Mouse (Mus musculus): ENCODE results near the gene BC025920. TPM values are rescaled to one million over a fixed set of nuclear protein-coding genes. Genes with fewer than 3 reads are reported as not detected.

BC025920 gene
- polyA plus RNA-seq, 1 experiment: not detected

GRCm38 (mm10) chr10:81572975-81573374 is 33.1 kb upstream of the BC025920 start:
- Histone ChIP-seq H3K4me3 (replicated peaks) (no peak overlapping the region), H3K27me3 (replicated peaks) (peaks cover 53% of the 10 kb centered on the region), H3K9me3 (peaks cover 13% of the 10 kb centered on the region; the same call in 1 of the 2 replicates), H3K4me1 (peaks cover 82% of the 10 kb centered on the region), H3K36me3 (replicated peaks; ENCODE audit: low read length) (peaks cover 7% of the 10 kb centered on the region)
- TF ChIP-seq GATA1 (IDR thresholded peaks at IDR 0.05; ENCODE audit: borderline replicate concordance, low read length) (no peak), FLI1 (IDR thresholded peaks at IDR 0.05; ENCODE audit: low read length) (no peak)

DNA sequence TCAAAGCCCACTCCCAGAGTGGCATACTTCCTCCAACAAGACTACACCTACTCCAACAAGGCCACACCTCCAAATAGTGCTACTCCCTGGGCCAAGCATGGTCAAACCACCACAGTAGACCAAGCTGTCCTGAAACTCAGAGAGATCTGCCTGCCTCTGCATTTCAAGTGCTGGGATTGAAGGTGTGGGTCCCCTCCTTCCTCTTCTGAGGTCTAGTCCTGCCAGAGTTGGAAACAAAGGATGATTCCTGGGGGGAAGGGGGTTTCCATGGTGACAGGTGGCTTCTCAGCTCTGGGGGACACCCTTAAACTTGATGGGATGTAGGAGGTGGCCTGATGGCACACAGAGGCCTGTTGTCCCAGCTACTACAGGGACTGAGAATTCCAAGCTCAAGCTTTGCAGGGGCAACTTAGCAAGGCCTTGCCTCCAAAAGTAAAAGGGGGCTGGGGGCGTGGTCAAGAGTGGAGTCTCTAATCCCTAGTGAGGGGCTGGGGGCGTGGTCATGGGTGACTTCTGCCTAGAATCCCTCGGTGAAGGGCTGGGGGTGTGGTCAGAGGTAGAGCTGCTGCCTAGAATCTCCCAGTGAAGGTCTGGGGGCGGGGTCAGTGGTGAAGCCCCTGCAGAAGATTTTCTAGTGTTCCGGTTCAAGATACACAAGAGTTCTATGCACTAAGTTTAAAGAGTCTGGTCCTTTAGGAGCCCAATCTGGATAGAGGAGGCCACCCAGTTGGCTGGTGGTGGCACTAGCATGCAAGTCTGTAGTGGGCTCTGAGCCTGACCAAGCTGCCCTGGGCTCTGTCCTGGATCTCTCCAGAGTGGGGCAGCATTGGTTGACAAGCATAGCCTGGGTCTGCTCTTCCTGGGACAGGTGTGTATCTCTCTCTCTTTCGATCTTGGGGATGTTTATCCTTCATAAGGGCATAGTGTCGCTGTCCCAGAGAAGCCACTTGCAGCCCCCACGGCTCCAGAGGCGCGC is 31.7 kb upstream of the BC025920 start, which contains the start of gene Tle2:
Gene Tle2, plus strand, starts transcription at position 481 of the 976 bp plus-strand sequence.
- Histone ChIP-seq H3K9me3 (peaks cover 13% of the 10 kb centered on the region; the same call in 1 of the 2 replicates), H3K27me3 (replicated peaks) (peaks cover 61% of the 10 kb centered on the region), H3K4me3 (replicated peaks) (peak within 1 kb of the TSS; percentile 90), H3K36me3 (replicated peaks; ENCODE audit: low read length) (peaks cover 9% of the 10 kb centered on the region), H3K4me1 (peaks cover 83% of the 10 kb centered on the region)
- TF ChIP-seq FLI1 (IDR thresholded peaks at IDR 0.05; ENCODE audit: low read length) (no peak), GATA1 (IDR thresholded peaks at IDR 0.05; ENCODE audit: borderline replicate concordance, low read length) (no peak)

DNA sequence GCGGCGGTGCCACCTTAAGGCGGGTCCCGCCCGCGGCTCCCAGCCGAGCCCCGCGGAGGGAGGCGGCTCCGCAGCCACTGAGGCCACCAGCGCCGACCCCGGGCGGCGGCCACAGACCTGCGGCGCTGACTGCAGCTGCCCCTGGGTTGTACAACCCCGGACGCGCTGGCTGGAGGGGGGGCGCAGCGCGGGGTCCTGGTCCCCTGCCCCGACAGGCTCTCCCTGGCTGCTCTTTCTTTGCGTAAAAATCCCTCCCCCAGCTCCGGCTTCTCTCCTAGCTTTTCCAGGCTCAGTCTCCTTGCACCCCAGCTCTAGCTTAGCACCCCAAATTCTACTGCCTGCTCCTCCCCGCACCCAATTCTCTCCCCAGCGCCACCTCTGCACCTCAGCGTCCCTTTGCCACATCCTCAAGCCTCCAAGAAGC is 30.9 kb upstream of the BC025920 start:
- H3K4me3 ChIP-seq (replicated peaks): peak overlapping the region; percentile 90
- H3K36me3 ChIP-seq (replicated peaks; ENCODE audit: low read length): peaks cover 9% of the 10 kb centered on the region
- TF ChIP-seq FLI1 (IDR thresholded peaks at IDR 0.05; ENCODE audit: low read length): no peak
- no peak for TF ChIP-seq GATA1 (IDR thresholded peaks at IDR 0.05; ENCODE audit: borderline replicate concordance, low read length)
- peaks cover 67% of the 10 kb centered on the region for H3K27me3 ChIP-seq (replicated peaks)
- H3K4me1 ChIP-seq: peaks cover 83% of the 10 kb centered on the region
- peaks cover 13% of the 10 kb centered on the region; the same call in 1 of the 2 replicates for H3K9me3 ChIP-seq

DNA sequence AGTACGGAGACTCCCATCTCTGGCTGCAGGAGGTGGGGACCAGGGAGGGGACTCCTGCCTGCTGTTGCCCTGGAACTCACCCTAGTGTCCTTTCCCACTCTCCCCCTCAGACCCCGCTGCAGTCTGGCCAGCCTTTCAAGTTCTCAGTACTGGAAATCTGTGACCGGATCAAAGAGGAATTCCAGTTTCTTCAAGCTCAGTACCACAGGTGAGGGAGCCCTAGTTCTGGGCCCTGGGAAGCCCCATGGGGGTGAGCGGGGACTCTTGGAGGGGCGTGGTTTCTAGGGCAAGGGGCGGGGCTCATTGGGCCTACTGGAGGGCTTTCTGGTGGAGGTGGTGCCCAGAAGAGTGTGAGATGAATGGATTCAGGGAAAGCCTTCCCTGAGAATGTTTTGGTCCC is 30.4 kb upstream of the BC025920 start:
- Histone ChIP-seq H3K9me3 (peaks cover 13% of the 10 kb centered on the region; the same call in 1 of the 2 replicates), H3K36me3 (replicated peaks; ENCODE audit: low read length) (peaks cover 9% of the 10 kb centered on the region), H3K4me3 (replicated peaks) (peak overlapping the region; percentile 90), H3K27me3 (replicated peaks) (peaks cover 70% of the 10 kb centered on the region), H3K4me1 (peaks cover 83% of the 10 kb centered on the region)
- no peak for TF ChIP-seq FLI1 (IDR thresholded peaks at IDR 0.05; ENCODE audit: low read length)
- TF ChIP-seq GATA1 (IDR thresholded peaks at IDR 0.05; ENCODE audit: borderline replicate concordance, low read length): no peak

DNA sequence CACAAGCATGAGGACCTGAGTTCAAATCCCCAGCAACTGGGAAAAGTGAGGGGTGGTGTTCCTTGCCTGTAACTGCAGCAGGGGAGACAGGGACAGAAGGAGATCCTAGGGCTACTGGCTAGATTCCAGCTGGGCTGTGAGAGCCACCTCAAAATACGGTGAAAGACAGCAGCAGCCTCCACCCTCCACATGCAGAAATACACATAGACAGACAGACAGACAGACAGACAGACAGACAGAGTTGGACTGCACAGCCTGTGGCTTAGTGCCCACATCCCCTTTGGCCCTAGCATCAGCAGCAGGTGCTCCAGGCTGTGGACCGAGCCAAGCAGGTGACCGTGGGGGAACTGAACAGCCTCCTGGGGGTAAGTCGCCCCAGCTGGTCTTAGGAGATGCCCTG is 26.1 kb upstream of the BC025920 start:
- Histone ChIP-seq H3K9me3 (peaks cover 8% of the 10 kb centered on the region; the same call in 1 of the 2 replicates), H3K4me1 (peaks cover 90% of the 10 kb centered on the region), H3K4me3 (replicated peaks) (peak overlapping the region; percentile 89), H3K27me3 (replicated peaks) (peaks cover 61% of the 10 kb centered on the region), H3K36me3 (replicated peaks; ENCODE audit: low read length) (peaks cover 12% of the 10 kb centered on the region)
- TF ChIP-seq GATA1 (IDR thresholded peaks at IDR 0.05; ENCODE audit: borderline replicate concordance, low read length): no peak
- TF ChIP-seq FLI1 (IDR thresholded peaks at IDR 0.05; ENCODE audit: low read length): no peak

GRCm38 (mm10) chr10:81580441-81581070 is 25.5 kb upstream of the BC025920 start:
- peaks cover 8% of the 10 kb centered on the region; the same call in 1 of the 2 replicates for H3K9me3 ChIP-seq
- TF ChIP-seq FLI1 (IDR thresholded peaks at IDR 0.05; ENCODE audit: low read length) (no peak), GATA1 (IDR thresholded peaks at IDR 0.05; ENCODE audit: borderline replicate concordance, low read length) (no peak)
- H3K4me1 ChIP-seq: peaks cover 90% of the 10 kb centered on the region

GRCm38 (mm10) chr10:81583347-81583746 is 22.7 kb upstream of the BC025920 start:
- no peak for TF ChIP-seq GATA1 (IDR thresholded peaks at IDR 0.05; ENCODE audit: borderline replicate concordance, low read length)
- no peak for TF ChIP-seq FLI1 (IDR thresholded peaks at IDR 0.05; ENCODE audit: low read length)
- H3K4me3 ChIP-seq (replicated peaks): no peak overlapping the region
- H3K36me3 ChIP-seq (replicated peaks; ENCODE audit: low read length): peaks cover 36% of the 10 kb centered on the region
- no peaks in the 10 kb centered on the region for H3K9me3 ChIP-seq
- peaks cover 46% of the 10 kb centered on the region for H3K27me3 ChIP-seq (replicated peaks)
- peaks cover 83% of the 10 kb centered on the region for H3K4me1 ChIP-seq

More at GRCm38 (mm10) chr10:81580441-81581070, 25.5 kb upstream of the BC025920 start:
- Histone ChIP-seq H3K4me3 (replicated peaks) (peak overlapping the region; percentile 89), H3K36me3 (replicated peaks; ENCODE audit: low read length) (peaks cover 17% of the 10 kb centered on the region), H3K27me3 (replicated peaks) (peaks cover 56% of the 10 kb centered on the region)

- Histone ChIP-seq H3K36me3 (replicated peaks; ENCODE audit: low read length) (peaks cover 86% of the 10 kb centered on the region), H3K9me3 (no peaks in the 10 kb centered on the region), H3K4me1 (peaks cover 41% of the 10 kb centered on the region), H3K4me3 (replicated peaks) (no peak overlapping the region), H3K27me3 (replicated peaks) (peaks cover 28% of the 10 kb centered on the region)
- TF ChIP-seq FLI1 (IDR thresholded peaks at IDR 0.05; ENCODE audit: low read length): no peak
- TF ChIP-seq GATA1 (IDR thresholded peaks at IDR 0.05; ENCODE audit: borderline replicate concordance, low read length): no peak
Observed at GRCm38 (mm10) chr10:81588739-81589138, 17.3 kb upstream of the BC025920 start.

DNA sequence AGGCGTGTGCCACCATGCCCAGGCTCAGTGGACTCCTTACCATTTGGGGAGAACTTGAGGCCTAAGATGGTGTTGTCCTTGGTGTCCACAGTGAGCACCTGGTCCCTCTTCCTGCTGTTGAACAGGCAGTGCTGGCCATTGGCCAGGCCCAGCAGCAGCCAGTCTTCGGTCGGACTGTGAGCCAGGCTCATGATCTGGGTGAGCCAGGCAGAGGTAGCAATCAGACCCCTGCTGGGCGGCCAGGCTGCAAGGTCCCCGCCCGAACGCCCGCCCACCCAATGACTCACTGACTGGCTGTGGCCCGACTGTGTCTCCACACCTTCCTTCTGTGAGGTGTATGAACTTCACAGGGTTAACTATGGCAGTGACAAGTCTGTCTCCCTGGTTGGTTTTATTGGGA is 14.2 kb upstream of the BC025920 start:
- Histone ChIP-seq H3K4me3 (replicated peaks) (no peak overlapping the region), H3K36me3 (replicated peaks; ENCODE audit: low read length) (peaks cover 90% of the 10 kb centered on the region), H3K4me1 (peaks cover 41% of the 10 kb centered on the region), H3K27me3 (replicated peaks) (peaks cover 22% of the 10 kb centered on the region), H3K9me3 (no peaks in the 10 kb centered on the region)
- TF ChIP-seq GATA1 (IDR thresholded peaks at IDR 0.05; ENCODE audit: borderline replicate concordance, low read length) (no peak), FLI1 (IDR thresholded peaks at IDR 0.05; ENCODE audit: low read length) (no peak)

Data from megakaryocyte, embryonic 14.5 days (primary cell).